Mouse (Mus musculus) frontal cortex, adult (tissue): ENCODE results near the gene Ess2.
"Not testable (repeated sequence)": the region's sequence is repeated elsewhere in the genome, so short reads cannot be mapped to it uniquely, and the experiment has no call there.

Experiments used
- ATAC-seq: cut with Nextera tagmentation; 2 replicates; pipeline ENCODE4 v1.9.2; 2017; ENCODE audit warnings: mild to moderate bottlenecking, moderate library complexity, mixed read lengths; ENCODE audit not compliant: low TSS enrichment

Ess2 gene

GRCm38 (mm10) chr16:17911052-17911595 lies at the start of gene Ess2:
Gene Ess2, minus strand, starts transcription at chr16:17911348.
- ATAC-seq, result peak; percentile 98

GRCm38 (mm10) chr16:17956052-17956638 lies 45.0 kb upstream of the Ess2 start:
- ATAC-seq, result not testable (repeated sequence)

GRCm38 (mm10) chr16:17951618-17952017 lies 40.5 kb upstream of the Ess2 start:
- no peak for ATAC-seq

GRCm38 (mm10) chr16:17950068-17950467 lies 38.9 kb upstream of the Ess2 start:
- no peak for ATAC-seq

GRCm38 (mm10) chr16:17949421-17949877 lies 38.3 kb upstream of the Ess2 start:
- ATAC-seq, result peak; percentile 88

GRCm38 (mm10) chr16:17945081-17945831 lies 34.1 kb upstream of the Ess2 start:
- ATAC-seq, result no peak

- no peak for ATAC-seq
Measured at GRCm38 (mm10) chr16:17943466-17943865, 32.3 kb upstream of the Ess2 start.

GRCm38 (mm10) chr16:17939255-17939751 lies 28.2 kb upstream of the Ess2 start:
- ATAC-seq, result no peak

GRCm38 (mm10) chr16:17938821-17939220 lies 27.7 kb upstream of the Ess2 start:
- peak; percentile 93 for ATAC-seq

- ATAC-seq, result no peak
Measured at GRCm38 (mm10) chr16:17938187-17938586, 27.0 kb upstream of the Ess2 start.

- no peak for ATAC-seq
Measured at GRCm38 (mm10) chr16:17936776-17937175, 25.6 kb upstream of the Ess2 start.

- ATAC-seq, result no peak
Measured at GRCm38 (mm10) chr16:17934445-17934910, 23.3 kb upstream of the Ess2 start.

- ATAC-seq, result no peak
Measured at GRCm38 (mm10) chr16:17933594-17934444, 22.7 kb upstream of the Ess2 start.

- peak; percentile 21; the same call in 1 of the 2 replicates for ATAC-seq
Measured at GRCm38 (mm10) chr16:17931906-17932460, 20.8 kb upstream of the Ess2 start.

GRCm38 (mm10) chr16:17929631-17930030 lies 18.5 kb upstream of the Ess2 start:
- ATAC-seq, result no peak

- no peak for ATAC-seq
Measured at GRCm38 (mm10) chr16:17929211-17929610, 18.1 kb upstream of the Ess2 start.

GRCm38 (mm10) chr16:17928627-17929104 lies 17.5 kb upstream of the Ess2 start:
- peak; percentile 35; the same call in 1 of the 2 replicates for ATAC-seq

- ATAC-seq, result peak; percentile 58
Measured at GRCm38 (mm10) chr16:17928087-17928580, 17.0 kb upstream of the Ess2 start, which contains the start of gene Slc25a1. Gene Slc25a1, minus strand, starts transcription at chr16:17928219.

GRCm38 (mm10) chr16:17927351-17928082 lies 16.4 kb upstream of the Ess2 start:
- ATAC-seq, result peak; percentile 10; the same call in 1 of the 2 replicates

- ATAC-seq, result 0 out of 2 replicates have a peak, but pooled peaks have one; percentile 10
Measured at GRCm38 (mm10) chr16:17922163-17922538, 11.0 kb upstream of the Ess2 start.
